In genomic region chr7:118313818-118314217, GRCm38 (mm10) we compare ENCODE assay signal across 11 mouse cellular contexts.
DNase-seq lines count a peak whose midpoint lies in the region; ATAC-seq and TF ChIP-seq lines count a peak whose summit lies in the region.
"Had no signal": no experiment of that assay in that cellular context is flagged by ENCODE, and none has a peak within 500 bp of the region (broad histone marks: within the 10 kb centered on the region; RNA-seq: fewer than 3 reads in every experiment).

No protein-coding gene starts in this region.

- peak; percentile 28 for DNase-seq in cerebellum, adult 9-10 months
- no peak for DNase-seq in cerebellum, postnatal 14 days
- peak; percentile 27 to 42 for DNase-seq in left cerebral cortex, adult 18-20 months (ENCODE audit: low spot score in 2 of 2)
- no peak for DNase-seq in left cerebral cortex, adult 11 months (ENCODE audit: low spot score)
- no peak for DNase-seq in Patski (ENCODE audit: low read depth, low spot score)
- DNase-seq in layer of hippocampus, postnatal 36 days = peak; percentile 9 to 23
- DNase-seq in thymus, postnatal 14 days = no peak
- DNase-seq: lung, adult 2 months; thymus, postnatal 25 days had no signal

- CTCF ChIA-PET in Patski (lab: Charles Lee) = interaction anchor here (0.7 to 1.9 kb wide), 7 partner anchors 9 to 127 kb away, joined by 3 to 10 read pairs (median 3); no protein-coding TSS in a partner anchor

- no peaks in the 10 kb centered on the region for H3K27me3 ChIP-seq in Patski
- H3K27me3 ChIP-seq: neural tube, embryonic 13.5 days had no signal

- POLR2A ChIA-PET in Patski (lab: Charles Lee) = interaction anchor here (0.5 to 1.2 kb wide), 2 partner anchors 48 to 99 kb away, joined by 3 to 4 read pairs; no protein-coding TSS in a partner anchor

- in situ Hi-C loops in Patski (cut with MboI; ENCODE audit: low pct_unique_long_range_greater_than_20kb) = loop anchor here (5.0 kb wide), 2 partner anchors 43 to 128 kb away; no protein-coding TSS in a partner anchor

- ATAC-seq in Patski = no peak
- no peak for ATAC-seq in activated CD4-positive, CD25-positive, alpha-beta regulatory T cell, adult 4 months

- TF ChIP-seq CTCF in Patski (IDR thresholded peaks at IDR 0.05) = peak; percentile 83

Comparison
In these comparisons a context has a peak if more than half of its experiments do, and no peak if none do; other contexts are left out.
1. DNase-seq: peak in cerebellum, adult 9-10 months (single experiment), left cerebral cortex, adult 18-20 months (2 of 2) and layer of hippocampus, postnatal 36 days (2 of 2); none in cerebellum, postnatal 14 days (0 of 2), left cerebral cortex, adult 11 months (single experiment), Patski (single experiment) and thymus, postnatal 14 days (single experiment).